Mouse (Mus musculus) embryonic facial prominence, embryonic 14.5 days (tissue): ENCODE measurements at regions not wholly inside any gene's neighbourhood (a gene's known extent, or its start where the extent isn't known, plus 50 kb on each side); places are given as distances from the start of the nearest gene placed in this dataset.

Experiments used
- ATAC-seq: fragments of 200-750 bp; cut with Nextera tagmentation; 2 replicates; pipeline ENCODE4 v1.8.0; 2017; ENCODE audit warnings: low read depth, moderate number of reproducible peaks, moderate TSS enrichment
- DNase-seq: peaks from one replicate; pipeline ENCODE4 v3.0.0-alpha.2; 2015; ENCODE audit warnings: low spot score
- H3K27ac ChIP-seq: fragments of 300-500 bp; sonication (generic); replicated peaks from 2 replicates; pipeline ENCODE4 v1.5.1; 2014; ENCODE audit warnings: low read depth, mild to moderate bottlenecking, low read length, moderate library complexity
- H3K27me3 ChIP-seq: fragments of 300-500 bp; sonication (generic); replicated peaks from 2 replicates; pipeline ENCODE4 v1.6.1; 2014; ENCODE audit warnings: low read length; ENCODE audit not compliant: control insufficient read depth, insufficient read depth
- H3K36me3 ChIP-seq: fragments of 300-500 bp; sonication (generic); 2 replicates; pipeline ENCODE4 v1.6.1; 2014; ENCODE audit warnings: low read length, mixed read lengths; ENCODE audit not compliant: control insufficient read depth, insufficient read depth
- H3K4me1 ChIP-seq: fragments of 300-500 bp; sonication (generic); 2 replicates; pipeline ENCODE4 v1.6.1; 2014; ENCODE audit warnings: antibody characterized with exemption, low read length; ENCODE audit not compliant: control insufficient read depth, insufficient read depth
- H3K4me2 ChIP-seq: fragments of 300-500 bp; sonication (generic); 2 replicates; pipeline ENCODE4 v1.6.1; 2014; ENCODE audit warnings: low read depth, mild to moderate bottlenecking, low read length, moderate library complexity, mixed read lengths
- H3K4me3 ChIP-seq: fragments of 300-500 bp; sonication (generic); 2 replicates; pipeline ENCODE4 v1.5.1; 2014; ENCODE audit warnings: low read depth, mild to moderate bottlenecking, low read length
- H3K9ac ChIP-seq: fragments of 300-500 bp; sonication (generic); 2 replicates; pipeline ENCODE4 v1.6.1; 2014; ENCODE audit warnings: low read depth, mild to moderate bottlenecking, low read length, moderate library complexity, mixed read lengths
- H3K9me3 ChIP-seq: fragments of 300-500 bp; sonication (generic); 2 replicates; pipeline ENCODE4 v1.6.1; 2016; ENCODE audit warnings: low read length; ENCODE audit not compliant: control insufficient read depth
- WGBS: fragments of 180-500 bp; shearing (Covaris S2); extraction: QIAGEN DNeasy Blood & Tissue Kit; methylation state at CpG from one replicate; pipeline ENCODE4 v1.1.7; 2014; 5-methylcytosine and 5-hydroxymethylcytosine counted together

GRCm38 (mm10) chr1:150160314-150160713 lies 60.5 kb downstream of the Ptgs2 start:
- WGBS, result 72% methylated on average over 2 of the region's 2 CpGs
- no peak for DNase-seq
- Histone ChIP-seq H3K4me3 (no peak overlapping the region), H3K9ac (no peak overlapping the region), H3K4me1 (peaks cover under 1% of the 10 kb centered on the region; the same call in 1 of the 2 replicates), H3K27ac (no peak overlapping the region), H3K4me2 (no peak overlapping the region), H3K36me3 (no peaks in the 10 kb centered on the region), H3K9me3 (peaks cover 6% of the 10 kb centered on the region), H3K27me3 (no peaks in the 10 kb centered on the region)
- no peak for ATAC-seq

- Histone ChIP-seq H3K27me3 (no peaks in the 10 kb centered on the region), H3K4me2 (peak overlapping the region; percentile 55), H3K4me1 (peaks cover 4% of the 10 kb centered on the region; the same call in 1 of the 2 replicates), H3K36me3 (no peaks in the 10 kb centered on the region), H3K9ac (0 out of 2 replicates have a peak overlapping the region, but pooled peaks have one; percentile 28), H3K9me3 (no peaks in the 10 kb centered on the region), H3K4me3 (peak overlapping the region; percentile 27), H3K27ac (peak overlapping the region; percentile 69)
- DNase-seq, result peak; percentile 77
- ATAC-seq, result peak; percentile 86
- 30% methylated on average over 17 of the region's 17 CpGs for WGBS
These were observed 65.2 kb downstream of the Ptgs2 start for GRCm38 (mm10) chr1:150164890-150165596.

- H3K9ac ChIP-seq, result no peak overlapping the region
- H3K4me2 ChIP-seq, result peak overlapping the region; percentile 55
- 45% methylated on average over 7 of the region's 7 CpGs for WGBS
- ATAC-seq (no peak; the same call in 1 of the 2 replicates), DNase-seq (no peak)
- H3K4me3 ChIP-seq, result peak overlapping the region; percentile 27; the same call in 1 of the 2 replicates
- peak overlapping the region; percentile 69 for H3K27ac ChIP-seq
- no peaks in the 10 kb centered on the region for H3K27me3 ChIP-seq
- H3K4me1 ChIP-seq, result peaks cover 4% of the 10 kb centered on the region; the same call in 1 of the 2 replicates
- H3K36me3 ChIP-seq, result no peaks in the 10 kb centered on the region
- H3K9me3 ChIP-seq, result no peaks in the 10 kb centered on the region
These were observed 65.8 kb downstream of the Ptgs2 start for GRCm38 (mm10) chr1:150165597-150165973.

GRCm38 (mm10) chr1:150167172-150167571 lies 67.3 kb downstream of the Ptgs2 start:
- Histone ChIP-seq H3K4me2 (no peak overlapping the region), H3K4me1 (peaks cover 4% of the 10 kb centered on the region; the same call in 1 of the 2 replicates), H3K9me3 (no peaks in the 10 kb centered on the region), H3K4me3 (no peak overlapping the region), H3K27ac (no peak overlapping the region), H3K27me3 (no peaks in the 10 kb centered on the region), H3K9ac (no peak overlapping the region), H3K36me3 (no peaks in the 10 kb centered on the region)
- DNase-seq (no peak), ATAC-seq (no peak)

GRCm38 (mm10) chr1:150174204-150174603 lies 74.4 kb downstream of the Ptgs2 start:
- ATAC-seq, result no peak
- H3K27ac ChIP-seq, result no peak overlapping the region
- 80% methylated on average over 3 of the region's 3 CpGs for WGBS

GRCm38 (mm10) chr1:150177029-150177740 lies 77.4 kb downstream of the Ptgs2 start:
- ATAC-seq, result no peak
- no peaks in the 10 kb centered on the region for H3K9me3 ChIP-seq
- no peaks in the 10 kb centered on the region for H3K4me1 ChIP-seq
- WGBS, result 93% methylated on average over 1 of the region's 1 CpGs
- no peak overlapping the region for H3K4me2 ChIP-seq
- no peak for DNase-seq
- H3K27ac ChIP-seq, result no peak overlapping the region
- no peak overlapping the region for H3K9ac ChIP-seq
- H3K27me3 ChIP-seq, result no peaks in the 10 kb centered on the region
- no peak overlapping the region for H3K4me3 ChIP-seq
- H3K36me3 ChIP-seq, result no peaks in the 10 kb centered on the region

More at GRCm38 (mm10) chr1:150174204-150174603, 74.4 kb downstream of the Ptgs2 start:
- DNase-seq, result no peak
- Histone ChIP-seq H3K9ac (no peak overlapping the region), H3K4me3 (no peak overlapping the region), H3K9me3 (no peaks in the 10 kb centered on the region), H3K4me1 (no peaks in the 10 kb centered on the region), H3K36me3 (no peaks in the 10 kb centered on the region), H3K4me2 (no peak overlapping the region), H3K27me3 (no peaks in the 10 kb centered on the region)

- Histone ChIP-seq H3K4me3 (no peak overlapping the region), H3K27ac (no peak overlapping the region), H3K9ac (no peak overlapping the region), H3K9me3 (no peaks in the 10 kb centered on the region), H3K36me3 (no peaks in the 10 kb centered on the region), H3K27me3 (no peaks in the 10 kb centered on the region), H3K4me1 (no peaks in the 10 kb centered on the region), H3K4me2 (no peak overlapping the region)
- DNase-seq (no peak), ATAC-seq (no peak)
- WGBS, result 69% methylated on average over 2 of the region's 2 CpGs
These were observed 102.2 kb downstream of the Ptgs2 start for GRCm38 (mm10) chr1:150202022-150202421.

GRCm38 (mm10) chr1:150212454-150212853 lies 106.8 kb upstream of the Pdc start:
- Histone ChIP-seq H3K4me1 (no peaks in the 10 kb centered on the region), H3K9ac (no peak overlapping the region), H3K27me3 (no peaks in the 10 kb centered on the region), H3K27ac (no peak overlapping the region), H3K9me3 (no peaks in the 10 kb centered on the region), H3K4me2 (no peak overlapping the region), H3K4me3 (no peak overlapping the region), H3K36me3 (no peaks in the 10 kb centered on the region)
- no peak for ATAC-seq
- no peak for DNase-seq
